Mouse (Mus musculus): ENCODE measurements around the gene St6galnac3.

- TF ChIP-seq CTCF (IDR thresholded peaks at IDR 0.05; ENCODE audit: extremely low read depth, insufficient read depth, low read length): no peak
- TF ChIP-seq POLR2A (IDR thresholded peaks at IDR 0.05; ENCODE audit: extremely low read depth, insufficient read depth, low read length): no peak
These were observed 244.9 kb downstream of the St6galnac3 start for GRCm38 (mm10) chr3:153480005-153480635.
